Mouse (Mus musculus) embryonic facial prominence, embryonic 15.5 days (tissue): Measurements from ENCODE around the gene Dazap1. TPM values are rescaled to one million over a fixed set of nuclear protein-coding genes. Genes with fewer than 3 reads are reported as not detected.

Source experiments
- ATAC-seq: fragments of 200-750 bp; cut with Nextera tagmentation; 2 replicates; pipeline ENCODE4 v1.8.0; 2017; ENCODE audit warnings: low read depth, moderate TSS enrichment; ENCODE audit not compliant: insufficient number of reproducible peaks, low FRiP score, low TSS enrichment
- H3K27ac ChIP-seq: fragments of 300-500 bp; sonication (generic); replicated peaks from 2 replicates; pipeline ENCODE4 v1.5.1; 2015; ENCODE audit warnings: mild to moderate bottlenecking, inconsistent platforms
- H3K27me3 ChIP-seq: fragments of 300-500 bp; sonication (generic); 2 replicates; pipeline ENCODE4 v1.6.1; 2015; ENCODE audit warnings: inconsistent platforms
- H3K36me3 ChIP-seq: fragments of 300-500 bp; sonication (generic); 2 replicates; pipeline ENCODE4 v1.6.1; 2015; ENCODE audit warnings: mild to moderate bottlenecking, inconsistent platforms
- H3K4me1 ChIP-seq: fragments of 300-500 bp; sonication (generic); 2 replicates; pipeline ENCODE4 v1.6.1; 2015; ENCODE audit warnings: inconsistent platforms
- H3K4me2 ChIP-seq: fragments of 300-500 bp; sonication (generic); replicated peaks from 2 replicates; pipeline ENCODE4 v1.6.1; 2015; ENCODE audit warnings: mild to moderate bottlenecking, inconsistent platforms
- H3K4me3 ChIP-seq: fragments of 300-500 bp; sonication (generic); replicated peaks from 2 replicates; pipeline ENCODE4 v1.5.1; 2015; ENCODE audit warnings: mild to moderate bottlenecking, inconsistent platforms
- H3K9ac ChIP-seq: fragments of 300-500 bp; sonication (generic); 2 replicates; pipeline ENCODE4 v1.6.1; 2015; ENCODE audit warnings: inconsistent platforms
- H3K9me3 ChIP-seq: fragments of 300-500 bp; sonication (generic); replicated peaks from 2 replicates; pipeline ENCODE4 v1.6.1; 2016; ENCODE audit warnings: inconsistent platforms
- WGBS: fragments of 180-500 bp; shearing (Covaris S2); methylation state at CpG from one replicate; pipeline ENCODE4 v1.1.7; 2015; 5-methylcytosine and 5-hydroxymethylcytosine counted together
- microRNA-seq: library from miRNA; unstranded; fragments of <30 nt; microRNA quantifications from one replicate; pipeline ENCODE4, GENCODE M21; 2016; ENCODE audit warnings: borderline number of aligned reads
- polyA plus RNA-seq: library from polyadenylated mRNA; unstranded; fragments of >200 nt; fragmentation: Nextera tagmentation; extraction: Ambion mirVana; gene quantifications from 2 replicates; pipeline ENCODE4 v1.2.1, GENCODE M21; 2015

Dazap1 gene
- polyA plus RNA-seq, 1 experiment from 2014 or later, result 61.2 TPM

GRCm38 (mm10) chr10:80329273-80330081 lies 68.2 kb downstream of the Dazap1 start, which contains the start of the genes Pcsk4 and Reep6:
TSS of gene Pcsk4 (minus strand) at chr10:80329498.
TSS of gene Reep6 (plus strand) at chr10:80329953.
- H3K27me3 ChIP-seq, result 0 out of 2 replicates have a peak, but pooled peaks cover 3% of the 10 kb centered on the region
- WGBS, result 5% methylated on average over 36 of the region's 36 CpGs

GRCm38 (mm10) chr10:80330084-80330483 lies 68.8 kb downstream of the Dazap1 start:
- WGBS, result 2% methylated on average over 41 of the region's 41 CpGs
- peak overlapping the region; percentile 26; the same call in 1 of the 2 replicates for H3K9ac ChIP-seq
- peak overlapping the region; percentile 48 for H3K4me3 ChIP-seq
- H3K9me3 ChIP-seq, result no peaks in the 10 kb centered on the region
- H3K4me1 ChIP-seq, result peaks cover 33% of the 10 kb centered on the region
- 0 out of 2 replicates have a peak, but pooled peaks cover 3% of the 10 kb centered on the region for H3K27me3 ChIP-seq
- H3K27ac ChIP-seq, result no peak overlapping the region
- ATAC-seq, result 0 out of 2 replicates have a peak, but pooled peaks have one; percentile 2
- H3K4me2 ChIP-seq, result peak overlapping the region; percentile 93
- H3K36me3 ChIP-seq, result no peaks in the 10 kb centered on the region

More at GRCm38 (mm10) chr10:80329273-80330081, 68.2 kb downstream of the Dazap1 start, which contains the start of the genes Pcsk4 and Reep6:
- Histone ChIP-seq H3K4me2 (peak within 1 kb of the TSS; percentile 93), H3K9ac (peak within 1 kb of the TSS; percentile 26; the same call in 1 of the 2 replicates), H3K4me3 (peak within 1 kb of the TSS; percentile 48), H3K9me3 (no peaks in the 10 kb centered on the region), H3K36me3 (no peaks in the 10 kb centered on the region), H3K27ac (no peak within 1 kb of the TSS), H3K4me1 (peaks cover 33% of the 10 kb centered on the region)
- peak; percentile 91 for ATAC-seq

- Histone ChIP-seq H3K4me1 (peaks cover 33% of the 10 kb centered on the region), H3K9me3 (no peaks in the 10 kb centered on the region), H3K9ac (no peak overlapping the region), H3K4me2 (peak overlapping the region; percentile 93; the same call in 1 of the 2 replicates), H3K27me3 (0 out of 2 replicates have a peak, but pooled peaks cover 3% of the 10 kb centered on the region), H3K36me3 (no peaks in the 10 kb centered on the region), H3K27ac (no peak overlapping the region), H3K4me3 (peak overlapping the region; percentile 48; the same call in 1 of the 2 replicates)
- no peak for ATAC-seq
- WGBS, result 68% methylated on average over 2 of the region's 2 CpGs
Measured at GRCm38 (mm10) chr10:80330888-80331287, 69.6 kb downstream of the Dazap1 start.

GRCm38 (mm10) chr10:80331636-80332524 lies 70.6 kb downstream of the Dazap1 start:
- no peak overlapping the region for H3K9ac ChIP-seq
- no peaks in the 10 kb centered on the region for H3K36me3 ChIP-seq
- no peak for ATAC-seq
- 63% methylated on average over 10 of the region's 10 CpGs for WGBS
- no peak overlapping the region for H3K4me3 ChIP-seq
- H3K4me1 ChIP-seq, result peaks cover 33% of the 10 kb centered on the region
- no peaks in the 10 kb centered on the region for H3K9me3 ChIP-seq
- no peak overlapping the region for H3K4me2 ChIP-seq
- 0 out of 2 replicates have a peak, but pooled peaks cover 3% of the 10 kb centered on the region for H3K27me3 ChIP-seq
- H3K27ac ChIP-seq, result no peak overlapping the region

- peaks cover 33% of the 10 kb centered on the region for H3K4me1 ChIP-seq
- H3K4me2 ChIP-seq, result no peak overlapping the region
- no peak overlapping the region for H3K4me3 ChIP-seq
- 64% methylated on average over 5 of the region's 5 CpGs for WGBS
- 0 out of 2 replicates have a peak, but pooled peaks cover 3% of the 10 kb centered on the region for H3K27me3 ChIP-seq
- no peaks in the 10 kb centered on the region for H3K36me3 ChIP-seq
- ATAC-seq, result no peak
- no peaks in the 10 kb centered on the region for H3K9me3 ChIP-seq
- no peak overlapping the region for H3K27ac ChIP-seq
- no peak overlapping the region for H3K9ac ChIP-seq
Measured at GRCm38 (mm10) chr10:80332525-80332989, 71.3 kb downstream of the Dazap1 start.

- H3K36me3 ChIP-seq, result no peaks in the 10 kb centered on the region
- peaks cover 25% of the 10 kb centered on the region for H3K4me1 ChIP-seq
- no peak overlapping the region for H3K4me2 ChIP-seq
- ATAC-seq, result no peak
- WGBS, result 78% methylated on average over 12 of the region's 12 CpGs
- H3K27me3 ChIP-seq, result peaks cover 15% of the 10 kb centered on the region
- no peaks in the 10 kb centered on the region for H3K9me3 ChIP-seq
- H3K9ac ChIP-seq, result no peak overlapping the region
- H3K4me3 ChIP-seq, result no peak overlapping the region
- H3K27ac ChIP-seq, result no peak overlapping the region
Measured at GRCm38 (mm10) chr10:80336263-80336662, 75.0 kb downstream of the Dazap1 start.

Small RNAs within 50 kb of the gene (microRNA-seq; reads per million reads assigned to microRNA genes)
- 1.2 reads per million for gene Mir6911

Other genes with a start within 250 kb of the Dazap1 start
- 5.1 and 6.2 TPM in 2 replicates for gene Arhgap45, start 244.8 kb upstream of the Dazap1 start, polyA plus RNA-seq
- 218 and 221 TPM in 2 replicates for gene Polr2e, start 221.7 kb upstream of the Dazap1 start, polyA plus RNA-seq
- gene Gpx4, start 214.3 kb upstream of the Dazap1 start, polyA plus RNA-seq, result 503 and 528 TPM in 2 replicates
- gene Sbno2, start 155.9 kb upstream of the Dazap1 start, polyA plus RNA-seq, result 19.4 and 19.8 TPM in 2 replicates
- gene Stk11, start 145.7 kb upstream of the Dazap1 start, polyA plus RNA-seq, result 21.3 and 27.3 TPM in 2 replicates
- 516 and 519 TPM in 2 replicates for gene Atp5d, start 122.9 kb upstream of the Dazap1 start, polyA plus RNA-seq
- gene Cbarp, start 120.7 kb upstream of the Dazap1 start, polyA plus RNA-seq, result 9.3 and 10.9 TPM in 2 replicates
- 18.3 and 20.4 TPM in 2 replicates for gene Midn, start 113.2 kb upstream of the Dazap1 start, polyA plus RNA-seq
- gene Cirbp, start 95.5 kb upstream of the Dazap1 start, polyA plus RNA-seq, result 102 and 116 TPM in 2 replicates
- 12.0 and 13.6 TPM in 2 replicates for gene 1600002K03Rik, start 88.5 kb upstream of the Dazap1 start, polyA plus RNA-seq
- 30.9 and 31.8 TPM in 2 replicates for gene Efna2, start 82.0 kb upstream of the Dazap1 start, polyA plus RNA-seq
- 75.2 and 77.0 TPM in 2 replicates for gene Mum1, start 35.1 kb upstream of the Dazap1 start, polyA plus RNA-seq
- 317 and 339 TPM in 2 replicates for gene Ndufs7, start 12.4 kb upstream of the Dazap1 start, polyA plus RNA-seq
- gene Gamt, start 474 bp upstream of the Dazap1 start, polyA plus RNA-seq, result 72.3 and 88.0 TPM in 2 replicates
- gene Rps15, start 31.0 kb downstream of the Dazap1 start, polyA plus RNA-seq, result 969 and 997 TPM in 2 replicates
- gene Apc2, start 34.5 kb downstream of the Dazap1 start, polyA plus RNA-seq, result 3.4 and 5.4 TPM in 2 replicates
- 50.8 and 52.7 TPM in 2 replicates for gene 2310011J03Rik, start 59.1 kb downstream of the Dazap1 start, polyA plus RNA-seq
- 4.2 and 5.2 TPM in 2 replicates for gene Pcsk4, start 68.0 kb downstream of the Dazap1 start, polyA plus RNA-seq
- gene Reep6, start 68.5 kb downstream of the Dazap1 start, polyA plus RNA-seq, result 10.7 and 13.7 TPM in 2 replicates
- 11.5 and 11.6 TPM in 2 replicates for gene Adamtsl5, start 86.9 kb downstream of the Dazap1 start, polyA plus RNA-seq
- gene Plk5, start 95.0 kb downstream of the Dazap1 start, polyA plus RNA-seq, result 2.0 and 2.2 TPM in 2 replicates
- gene Mex3d, start 126.2 kb downstream of the Dazap1 start, polyA plus RNA-seq, result 7.2 and 8.4 TPM in 2 replicates
- 247 and 250 TPM in 2 replicates for gene Mbd3, start 138.1 kb downstream of the Dazap1 start, polyA plus RNA-seq
- 659 and 673 TPM in 2 replicates for gene Uqcr11, start 145.3 kb downstream of the Dazap1 start, polyA plus RNA-seq
- gene Tcf3, start 172.2 kb downstream of the Dazap1 start, polyA plus RNA-seq, result 133 and 135 TPM in 2 replicates
- not detected in 2 replicates for gene Onecut3, start 233.3 kb downstream of the Dazap1 start, polyA plus RNA-seq